Mouse (Mus musculus) forebrain, embryonic 15.5 days (tissue): ENCODE data around the gene Gm49337. TPM values are rescaled to one million over a fixed set of nuclear protein-coding genes. Genes with fewer than 3 reads are reported as not detected.
A peak's percentile ranks its signal among the peaks of the same experiment; 100 is the strongest.

Experiments
- ATAC-seq: fragments of 200-750 bp; cut with Nextera tagmentation; replicated peaks from 2 replicates; pipeline ENCODE4 v1.8.0; 2017; ENCODE audit warnings: mild to moderate bottlenecking, moderate TSS enrichment, moderate library complexity
- H3K27ac ChIP-seq: fragments of 300-500 bp; sonication (generic); replicated peaks from 2 replicates; pipeline ENCODE4 v1.5.1; 2015; ENCODE audit warnings: mild to moderate bottlenecking, inconsistent platforms
- H3K27me3 ChIP-seq: fragments of 300-500 bp; sonication (generic); 2 replicates; pipeline ENCODE4 v1.6.1; 2015; ENCODE audit warnings: inconsistent platforms
- H3K36me3 ChIP-seq: fragments of 300-500 bp; sonication (generic); 2 replicates; pipeline ENCODE4 v1.6.1; 2015; ENCODE audit warnings: mild to moderate bottlenecking, inconsistent platforms
- H3K4me1 ChIP-seq: fragments of 300-500 bp; sonication (generic); 2 replicates; pipeline ENCODE4 v1.6.1; 2015; ENCODE audit warnings: inconsistent platforms
- H3K4me2 ChIP-seq: fragments of 300-500 bp; sonication (generic); replicated peaks from 2 replicates; pipeline ENCODE4 v1.6.1; 2015; ENCODE audit warnings: mild to moderate bottlenecking, inconsistent platforms
- H3K4me3 ChIP-seq: fragments of 300-500 bp; sonication (generic); 2 replicates; pipeline ENCODE4 v1.5.1; 2015; ENCODE audit warnings: mild to moderate bottlenecking, inconsistent platforms
- H3K9ac ChIP-seq: fragments of 300-500 bp; sonication (generic); replicated peaks from 2 replicates; pipeline ENCODE4 v1.6.1; 2015; ENCODE audit warnings: mild to moderate bottlenecking, inconsistent platforms
- H3K9me3 ChIP-seq: fragments of 300-500 bp; sonication (generic); 2 replicates; pipeline ENCODE4 v1.6.1; 2016; ENCODE audit warnings: inconsistent platforms
- WGBS: fragments of 180-500 bp; shearing (Covaris S2); methylation state at CpG from one replicate; pipeline ENCODE4 v1.1.7; 2015; ENCODE audit warnings: mixed read lengths; 5-methylcytosine and 5-hydroxymethylcytosine counted together
- polyA plus RNA-seq: library from polyadenylated mRNA; unstranded; fragments of >200 nt; fragmentation: Nextera tagmentation; extraction: Ambion mirVana; gene quantifications from 2 replicates; pipeline ENCODE4 v1.2.1, GENCODE M21; 2015

Gene Gm49337
- polyA plus RNA-seq, 1 experiment from 2014 or later, result not detected

DNA sequence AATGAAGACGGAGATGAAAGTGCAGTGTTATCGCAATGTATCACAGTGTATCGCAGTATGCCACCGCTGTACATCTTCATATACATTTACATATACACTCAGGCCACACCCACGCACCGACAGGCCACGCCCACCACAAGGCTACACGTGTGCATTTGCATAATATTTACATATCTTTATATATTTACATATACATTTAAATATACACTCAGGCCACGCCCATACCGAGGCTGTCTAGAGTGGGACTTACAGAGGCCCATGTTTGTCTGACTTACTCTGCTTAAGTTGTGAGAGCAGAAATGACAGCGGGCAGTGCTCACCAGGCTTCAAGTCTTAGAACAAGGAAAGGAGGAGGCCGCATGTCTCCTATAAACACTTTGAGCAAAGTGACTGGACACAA, 120.1 kb downstream of the Gm49337 start:
- ATAC-seq, result no peak
- 92% methylated on average over 12 of the region's 12 CpGs for WGBS
- Histone ChIP-seq H3K4me2 (no peak overlapping the region), H3K4me3 (no peak overlapping the region), H3K36me3 (peaks cover 70% of the 10 kb centered on the region), H3K4me1 (no peaks in the 10 kb centered on the region), H3K27me3 (no peaks in the 10 kb centered on the region), H3K9ac (no peak overlapping the region), H3K9me3 (no peaks in the 10 kb centered on the region), H3K27ac (no peak overlapping the region)

DNA sequence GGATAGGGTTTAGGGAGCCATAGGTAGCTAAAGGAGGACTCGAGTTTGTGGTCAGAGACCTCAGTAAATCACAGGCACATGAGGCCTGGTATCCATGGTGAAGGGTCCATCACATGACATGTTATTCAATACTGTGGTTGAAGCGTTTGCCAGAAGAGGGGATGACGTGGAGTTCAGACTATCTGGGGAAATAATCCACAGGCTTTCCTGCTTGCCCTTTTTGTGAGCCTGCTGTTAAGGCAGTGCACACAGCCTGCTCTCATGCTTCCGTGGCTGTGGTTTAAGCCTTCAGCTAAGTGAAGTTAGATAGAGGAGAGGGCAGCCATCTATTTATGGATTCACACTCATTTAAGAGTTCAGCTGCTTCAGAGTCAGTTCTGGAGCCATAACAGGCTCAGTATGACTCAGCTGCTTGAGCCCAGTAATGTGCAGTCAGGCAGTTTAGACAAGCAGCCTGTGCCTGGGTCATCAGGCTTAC, 127.7 kb downstream of the Gm49337 start:
- no peaks in the 10 kb centered on the region for H3K27me3 ChIP-seq
- 65% methylated on average over 4 of the region's 4 CpGs for WGBS
- H3K4me2 ChIP-seq, result no peak overlapping the region
- H3K4me3 ChIP-seq, result no peak overlapping the region
- H3K9me3 ChIP-seq, result no peaks in the 10 kb centered on the region
- H3K4me1 ChIP-seq, result no peaks in the 10 kb centered on the region
- ATAC-seq, result no peak
- peaks cover 57% of the 10 kb centered on the region for H3K36me3 ChIP-seq
- no peak overlapping the region for H3K27ac ChIP-seq
- no peak overlapping the region for H3K9ac ChIP-seq

DNA sequence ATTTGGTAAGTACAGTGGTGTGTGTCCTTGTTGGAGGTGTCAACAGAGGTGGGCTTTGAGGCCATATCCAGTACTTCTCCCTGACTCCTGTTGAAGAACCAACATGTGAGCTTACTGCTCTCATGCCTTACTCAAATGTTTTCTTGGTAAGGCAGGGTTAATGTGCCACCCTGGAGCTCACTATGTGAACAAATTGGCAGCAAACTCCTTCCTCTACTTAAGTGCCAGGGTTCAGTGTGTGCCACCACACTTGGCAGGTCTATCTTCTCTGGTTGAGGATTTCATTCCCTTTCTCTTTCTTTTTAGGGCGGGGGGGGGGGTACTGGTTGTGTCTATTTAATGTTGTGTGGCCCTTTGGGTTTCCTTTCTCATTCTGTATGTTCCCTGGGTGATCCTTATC, 131.4 kb downstream of the Gm49337 start:
- 5% methylated on average over 1 of the region's 1 CpGs for WGBS
- Histone ChIP-seq H3K9ac (no peak overlapping the region), H3K27me3 (no peaks in the 10 kb centered on the region), H3K27ac (no peak overlapping the region), H3K4me1 (no peaks in the 10 kb centered on the region), H3K4me3 (no peak overlapping the region), H3K4me2 (no peak overlapping the region), H3K36me3 (peaks cover 73% of the 10 kb centered on the region), H3K9me3 (no peaks in the 10 kb centered on the region)
- ATAC-seq, result no peak

DNA sequence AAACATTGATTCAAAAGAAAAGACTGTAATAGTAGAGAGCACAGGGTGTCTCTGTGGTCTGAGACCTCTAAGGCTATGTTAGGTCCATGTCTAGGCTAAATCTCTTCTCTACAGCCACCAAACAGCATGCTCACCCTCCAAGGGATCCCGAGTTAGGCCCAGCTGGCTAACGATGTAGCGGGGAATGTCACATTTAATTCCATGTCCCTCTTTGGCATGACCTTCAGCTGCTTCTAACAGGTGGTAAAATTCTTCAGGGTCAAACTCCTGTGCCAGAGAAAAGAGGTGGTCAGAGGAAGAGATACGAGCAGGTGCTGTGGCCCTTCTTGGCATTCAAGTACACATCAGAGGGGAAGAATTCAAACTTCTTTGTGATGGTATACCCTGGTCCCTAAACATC, 144.4 kb downstream of the Gm49337 start:
- Histone ChIP-seq H3K4me1 (no peaks in the 10 kb centered on the region), H3K4me3 (no peak overlapping the region), H3K9me3 (no peaks in the 10 kb centered on the region), H3K4me2 (no peak overlapping the region), H3K9ac (no peak overlapping the region), H3K27me3 (no peaks in the 10 kb centered on the region), H3K36me3 (peaks cover 83% of the 10 kb centered on the region), H3K27ac (no peak overlapping the region)
- WGBS, result 95% methylated on average over 4 of the region's 4 CpGs
- no peak for ATAC-seq

DNA sequence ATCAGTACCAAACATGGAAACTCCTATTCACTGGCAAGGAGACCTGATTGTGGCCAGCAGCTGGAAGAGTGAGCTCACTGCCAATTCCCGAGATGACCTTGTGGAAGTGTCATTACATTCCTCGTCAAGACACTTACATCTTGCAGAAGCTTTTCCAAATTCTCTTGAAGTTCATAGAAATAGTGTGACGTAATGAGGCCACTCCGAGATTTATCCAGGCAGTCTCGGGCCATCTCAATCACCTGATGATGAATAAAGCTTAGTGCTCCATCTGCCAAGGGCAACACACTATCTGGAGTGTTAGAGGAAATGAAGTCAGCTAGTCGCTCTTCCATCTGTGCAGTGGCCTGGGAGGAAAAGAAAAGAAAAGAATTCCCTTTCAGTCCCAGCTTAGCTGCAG, 148.9 kb downstream of the Gm49337 start:
- H3K36me3 ChIP-seq, result peaks cover 74% of the 10 kb centered on the region
- WGBS, result 90% methylated on average over 6 of the region's 6 CpGs
- H3K27ac ChIP-seq, result no peak overlapping the region
- ATAC-seq, result no peak
- H3K9me3 ChIP-seq, result no peaks in the 10 kb centered on the region
- no peak overlapping the region for H3K4me2 ChIP-seq
- H3K4me3 ChIP-seq, result no peak overlapping the region
- H3K27me3 ChIP-seq, result no peaks in the 10 kb centered on the region
- no peaks in the 10 kb centered on the region for H3K4me1 ChIP-seq
- no peak overlapping the region for H3K9ac ChIP-seq

DNA sequence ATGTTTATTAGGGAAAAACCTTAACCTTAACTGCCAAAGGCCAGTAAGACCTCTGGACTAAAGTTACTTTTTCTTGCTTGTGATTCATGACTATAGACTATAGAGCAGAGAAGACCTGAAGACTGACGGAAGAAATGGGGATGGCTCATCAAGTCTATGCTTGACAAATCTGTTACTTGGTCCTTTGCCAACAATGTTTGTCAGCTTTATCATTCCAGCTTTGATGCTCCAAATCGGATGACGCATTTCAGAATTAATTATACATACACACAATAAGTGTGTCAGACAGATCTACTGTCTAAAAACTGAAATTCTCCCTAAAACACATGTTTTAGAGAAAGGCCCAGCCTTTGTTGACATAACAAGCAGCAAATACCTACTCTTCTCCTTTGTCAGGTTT, 156.1 kb downstream of the Gm49337 start:
- no peaks in the 10 kb centered on the region for H3K9me3 ChIP-seq
- no peak overlapping the region for H3K4me2 ChIP-seq
- no peaks in the 10 kb centered on the region for H3K27me3 ChIP-seq
- no peak overlapping the region for H3K4me3 ChIP-seq
- H3K36me3 ChIP-seq, result peaks cover 51% of the 10 kb centered on the region
- H3K27ac ChIP-seq, result 0 out of 2 replicates have a peak overlapping the region, but pooled peaks have one; percentile 14
- ATAC-seq, result no peak
- H3K9ac ChIP-seq, result no peak overlapping the region
- H3K4me1 ChIP-seq, result no peaks in the 10 kb centered on the region
- WGBS, result 57% methylated on average over 3 of the region's 3 CpGs

DNA sequence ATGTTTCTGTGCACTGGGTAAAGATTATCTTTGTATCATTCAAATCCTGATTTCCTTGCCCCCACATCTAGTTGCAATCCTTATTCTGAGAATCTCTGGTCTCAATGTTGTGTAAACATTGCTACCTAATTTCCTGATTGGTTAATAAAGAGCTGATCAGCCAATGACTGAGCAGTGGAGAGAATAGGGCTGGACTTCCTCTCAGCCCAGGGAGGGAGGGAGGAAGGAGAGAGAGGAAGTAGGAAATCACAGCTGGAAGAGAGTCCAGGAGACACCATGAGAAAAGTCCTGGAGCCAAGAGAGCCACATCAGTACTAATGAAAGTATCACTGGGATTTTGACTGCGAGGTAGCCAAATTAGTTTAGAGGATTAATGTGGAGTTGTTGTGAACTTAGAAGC, 163.1 kb downstream of the Gm49337 start:
- 76% methylated on average over 1 of the region's 1 CpGs for WGBS
- H3K27ac ChIP-seq, result no peak overlapping the region
- H3K9me3 ChIP-seq, result no peaks in the 10 kb centered on the region
- H3K4me1 ChIP-seq, result no peaks in the 10 kb centered on the region
- H3K4me3 ChIP-seq, result no peak overlapping the region
- no peak overlapping the region for H3K4me2 ChIP-seq
- H3K9ac ChIP-seq, result no peak overlapping the region
- no peaks in the 10 kb centered on the region for H3K27me3 ChIP-seq
- ATAC-seq, result no peak
- 0 out of 2 replicates have a peak, but pooled peaks cover 2% of the 10 kb centered on the region for H3K36me3 ChIP-seq

DNA sequence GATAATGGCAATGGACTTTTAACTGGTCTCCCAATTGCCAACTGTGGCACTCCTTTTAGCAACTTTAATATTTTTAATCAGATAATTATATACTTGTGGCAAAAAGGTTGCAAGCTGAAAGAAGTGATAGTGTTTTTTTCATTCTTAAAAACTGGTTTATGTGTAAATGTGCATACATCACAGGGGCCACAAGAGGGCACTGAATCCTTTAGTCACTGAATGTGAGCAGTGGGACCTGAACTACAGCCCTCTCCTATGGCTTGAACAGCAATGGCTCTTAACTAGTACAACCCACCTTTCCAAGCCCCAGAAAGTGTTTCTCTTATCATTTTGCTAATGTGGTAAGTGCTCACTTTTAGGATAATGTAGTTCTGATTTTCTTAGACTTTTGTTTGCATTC, 168.9 kb downstream of the Gm49337 start:
- no peak overlapping the region for H3K27ac ChIP-seq
- H3K9ac ChIP-seq, result no peak overlapping the region
- no peak for ATAC-seq
- no peaks in the 10 kb centered on the region for H3K36me3 ChIP-seq
- no peak overlapping the region for H3K4me3 ChIP-seq
- no peak overlapping the region for H3K4me2 ChIP-seq
- no peaks in the 10 kb centered on the region for H3K9me3 ChIP-seq
- H3K27me3 ChIP-seq, result no peaks in the 10 kb centered on the region
- no peaks in the 10 kb centered on the region for H3K4me1 ChIP-seq

Other genes with a start within 250 kb of the Gm49337 start
- 0.23 TPM in 1 of 2 replicates, not detected in the other for gene Dmbx1, start 233.5 kb upstream of the Gm49337 start, polyA plus RNA-seq
- 11.0 and 12.7 TPM in 2 replicates for gene Faah, start 155.5 kb upstream of the Gm49337 start, polyA plus RNA-seq
- gene Nsun4, start 119.5 kb upstream of the Gm49337 start, polyA plus RNA-seq, result 13.3 and 15.0 TPM in 2 replicates
- gene Uqcrh, start 98.3 kb upstream of the Gm49337 start, polyA plus RNA-seq, result 423 and 473 TPM in 2 replicates
- gene Lrrc41, start 98.1 kb upstream of the Gm49337 start, polyA plus RNA-seq, result 64.5 and 66.3 TPM in 2 replicates
- 21.2 and 23.0 TPM in 2 replicates for gene Rad54l, start 49.7 kb upstream of the Gm49337 start, polyA plus RNA-seq
- 63.5 and 66.1 TPM in 2 replicates for gene Pomgnt1, start 49.5 kb upstream of the Gm49337 start, polyA plus RNA-seq
- gene Lurap1, start 22.0 kb upstream of the Gm49337 start, polyA plus RNA-seq, result 2.4 TPM in 2 replicates
- gene Tspan1, start 5.8 kb upstream of the Gm49337 start, polyA plus RNA-seq, result 0.28 TPM in 1 of 2 replicates, not detected in the other
- not detected in 2 replicates for gene 1700042G07Rik, start within 50 bp of the Gm49337 start, polyA plus RNA-seq
- gene Pik3r3, start 48.2 kb downstream of the Gm49337 start, polyA plus RNA-seq, result 80.2 and 81.1 TPM in 2 replicates